Mouse (Mus musculus) stomach, postnatal 0 days (tissue): ENCODE measurements around the gene Rprd1b.

Experiments used
- CTCF ChIP-seq: IDR thresholded peaks from 2 replicates; pipeline ENCODE4 v1.5.1; 2016; ENCODE audit warnings: antibody characterized with exemption, low read depth, mild to moderate bottlenecking, moderate library complexity
- EP300 ChIP-seq: optimal IDR thresholded peaks from 2 replicates; pipeline ENCODE3; 2016; ENCODE audit warnings: antibody characterized with exemption

DNA sequence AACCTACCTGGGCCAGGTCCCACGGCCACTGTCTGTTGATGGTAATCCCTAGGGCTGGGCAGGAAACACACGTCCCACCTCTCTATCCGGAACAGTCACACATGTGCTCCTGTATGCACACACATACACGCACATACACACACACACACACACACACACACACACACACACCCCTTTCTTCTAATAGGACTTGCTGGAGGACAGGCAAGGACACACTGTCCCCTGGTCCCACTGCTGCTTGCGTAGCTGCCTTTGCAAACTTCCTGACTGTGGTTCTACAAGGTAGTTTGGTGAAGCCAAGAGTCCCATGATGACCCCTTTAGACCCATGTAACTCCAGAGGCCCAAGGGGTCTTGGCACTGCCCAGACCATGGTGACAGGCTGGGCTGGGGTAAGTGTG is 112.4 kb downstream of the Rprd1b start:
- TF ChIP-seq CTCF (no peak), EP300 (no peak)
